Mouse (Mus musculus) NIH3T3 (cell line): Measurements from ENCODE around the gene Polr2e.
A peak's percentile ranks its signal among the peaks of the same experiment; 100 is the strongest.

Experiments
- DNase-seq: peaks from one replicate; pipeline ENCODE4 v3.0.0-alpha.2; 2012; ENCODE audit warnings: low read depth

Gene Polr2e

GRCm38 (mm10) chr10:79987771-79988505 lies 51.7 kb downstream of the Polr2e start:
- DNase-seq = peak; percentile 58

- DNase-seq = peak; percentile 97
Observed at GRCm38 (mm10) chr10:79986963-79987362, 52.6 kb downstream of the Polr2e start.

- DNase-seq = peak; percentile 66
Observed at GRCm38 (mm10) chr10:79986232-79986878, 53.2 kb downstream of the Polr2e start.
